Mouse (Mus musculus) hindbrain, embryonic 10.5 days (tissue): ENCODE measurements around the gene Ccr8. TPM values are rescaled to one million over a fixed set of nuclear protein-coding genes. Genes with fewer than 3 reads are reported as not detected.
"Not testable (repeated sequence)": the region's sequence is repeated elsewhere in the genome, so short reads cannot be mapped to it uniquely, and the experiment has no call there.

Source experiments
- DNase-seq: peaks from one replicate; pipeline ENCODE4 v3.0.0-alpha.2; 2017; ENCODE audit warnings: low spot score
- H3K27ac ChIP-seq: fragments of 300-500 bp; sonication (generic); 2 replicates; pipeline ENCODE4 v1.5.1; 2016; ENCODE audit warnings: mild to moderate bottlenecking, moderate library complexity
- H3K27me3 ChIP-seq: fragments of 300-500 bp; sonication (generic); 2 replicates; pipeline ENCODE4 v1.6.1; 2016; ENCODE audit warnings: mild to moderate bottlenecking; ENCODE audit not compliant: poor library complexity, insufficient read depth, severe bottlenecking
- H3K36me3 ChIP-seq: fragments of 300-500 bp; sonication (generic); 2 replicates; pipeline ENCODE4 v1.6.1; 2016; ENCODE audit warnings: mild to moderate bottlenecking, moderate library complexity
- H3K4me1 ChIP-seq: fragments of 300-500 bp; sonication (generic); replicated peaks from 2 replicates; pipeline ENCODE4 v1.6.1; 2016; ENCODE audit warnings: mild to moderate bottlenecking
- H3K4me3 ChIP-seq: fragments of 300-500 bp; sonication (generic); 2 replicates; pipeline ENCODE4 v1.5.1; 2016; ENCODE audit warnings: mild to moderate bottlenecking, moderate library complexity
- H3K9me3 ChIP-seq: fragments of 300-500 bp; sonication (generic); 2 replicates; pipeline ENCODE4 v1.6.1; 2016; ENCODE audit warnings: mild to moderate bottlenecking, moderate library complexity
- WGBS: fragments of 180-500 bp; shearing (Covaris S2); methylation state at CpG from one replicate; pipeline ENCODE4 v1.1.7; 2016; 5-methylcytosine and 5-hydroxymethylcytosine counted together
- polyA plus RNA-seq: library from polyadenylated mRNA; unstranded; fragments of >200 nt; fragmentation: Nextera tagmentation; extraction: Ambion mirVana; gene quantifications from 2 replicates; pipeline ENCODE4 v1.2.1, GENCODE M21; 2016

The Ccr8 gene
- polyA plus RNA-seq, 1 experiment from 2014 or later = not detected

- Histone ChIP-seq H3K27ac (no peak overlapping the region), H3K9me3 (peaks cover 14% of the 10 kb centered on the region), H3K4me3 (no peak overlapping the region), H3K4me1 (no peaks in the 10 kb centered on the region), H3K36me3 (no peaks in the 10 kb centered on the region), H3K27me3 (no peaks in the 10 kb centered on the region)
- DNase-seq = peak; percentile 66
- 17% methylated on average over 7 of the region's 7 CpGs for WGBS
These were observed 6.8 kb downstream of the Ccr8 start for GRCm38 (mm10) chr9:120098682-120099081.

GRCm38 (mm10) chr9:120099304-120099703 is 7.4 kb downstream of the Ccr8 start:
- H3K27me3 ChIP-seq = no peaks in the 10 kb centered on the region
- H3K27ac ChIP-seq = no peak overlapping the region
- peaks cover 19% of the 10 kb centered on the region for H3K9me3 ChIP-seq
- WGBS = 89% methylated on average over 8 of the region's 8 CpGs
- H3K4me3 ChIP-seq = no peak overlapping the region
- no peaks in the 10 kb centered on the region for H3K36me3 ChIP-seq
- no peak for DNase-seq
- no peaks in the 10 kb centered on the region for H3K4me1 ChIP-seq

- 95% methylated on average over 2 of the region's 2 CpGs for WGBS
- no peak overlapping the region for H3K27ac ChIP-seq
- H3K4me1 ChIP-seq = no peaks in the 10 kb centered on the region
- H3K4me3 ChIP-seq = no peak overlapping the region
- H3K36me3 ChIP-seq = no peaks in the 10 kb centered on the region
- no peak for DNase-seq
- no peaks in the 10 kb centered on the region for H3K27me3 ChIP-seq
- H3K9me3 ChIP-seq = peaks cover 21% of the 10 kb centered on the region
These were observed 9.3 kb downstream of the Ccr8 start for GRCm38 (mm10) chr9:120101165-120101564.

- not testable (repeated sequence) for H3K36me3 ChIP-seq, H3K27ac ChIP-seq, H3K4me3 ChIP-seq, H3K9me3 ChIP-seq, DNase-seq, H3K27me3 ChIP-seq
- WGBS = 92% methylated on average over 12 of the region's 12 CpGs
- H3K4me1 ChIP-seq = peaks cover 11% of the 10 kb centered on the region
These were observed 17.0 kb downstream of the Ccr8 start for GRCm38 (mm10) chr9:120108953-120109352.

- 1% methylated on average over 62 of the region's 62 CpGs for WGBS
- no peaks in the 10 kb centered on the region for H3K27me3 ChIP-seq
- peak within 1 kb of the TSS; percentile 86 for H3K4me3 ChIP-seq
- no peaks in the 10 kb centered on the region for H3K36me3 ChIP-seq
- H3K4me1 ChIP-seq = peaks cover 13% of the 10 kb centered on the region
- peak within 1 kb of the TSS; percentile 94 for H3K27ac ChIP-seq
- H3K9me3 ChIP-seq = no peaks in the 10 kb centered on the region
- peak; percentile 94 for DNase-seq
These were observed 18.5 kb downstream of the Ccr8 start, which contains the start of gene Slc25a38 for GRCm38 (mm10) chr9:120110211-120111018. TSS of gene Slc25a38 (plus strand) at chr9:120110374.

- Histone ChIP-seq H3K27me3 (no peaks in the 10 kb centered on the region), H3K27ac (peak overlapping the region; percentile 94)
These were observed 19.4 kb downstream of the Ccr8 start for GRCm38 (mm10) chr9:120111156-120111945.

GRCm38 (mm10) chr9:120112472-120112871 is 20.6 kb downstream of the Ccr8 start:
- no peaks in the 10 kb centered on the region for H3K27me3 ChIP-seq
- 92% methylated on average over 6 of the region's 6 CpGs for WGBS
- DNase-seq = no peak
- no peaks in the 10 kb centered on the region for H3K9me3 ChIP-seq
- H3K4me3 ChIP-seq = no peak overlapping the region
- peaks cover 8% of the 10 kb centered on the region for H3K36me3 ChIP-seq
- no peak overlapping the region for H3K27ac ChIP-seq
- peaks cover 13% of the 10 kb centered on the region for H3K4me1 ChIP-seq

More at GRCm38 (mm10) chr9:120111156-120111945, 19.4 kb downstream of the Ccr8 start:
- no peak for DNase-seq
- Histone ChIP-seq H3K9me3 (no peaks in the 10 kb centered on the region), H3K4me1 (peaks cover 13% of the 10 kb centered on the region), H3K4me3 (peak overlapping the region; percentile 86), H3K36me3 (no peaks in the 10 kb centered on the region)
- 82% methylated on average over 15 of the region's 15 CpGs for WGBS

GRCm38 (mm10) chr9:120113456-120113855 is 21.5 kb downstream of the Ccr8 start:
- 92% methylated on average over 7 of the region's 7 CpGs for WGBS
- Histone ChIP-seq H3K27me3 (no peaks in the 10 kb centered on the region), H3K9me3 (no peaks in the 10 kb centered on the region), H3K36me3 (peaks cover 18% of the 10 kb centered on the region), H3K4me3 (no peak overlapping the region), H3K4me1 (peaks cover 13% of the 10 kb centered on the region), H3K27ac (no peak overlapping the region)
- no peak for DNase-seq

- Histone ChIP-seq H3K27me3 (no peaks in the 10 kb centered on the region), H3K4me1 (peaks cover 13% of the 10 kb centered on the region), H3K9me3 (no peaks in the 10 kb centered on the region), H3K27ac (peak overlapping the region; percentile 64; the same call in 1 of the 2 replicates), H3K4me3 (no peak overlapping the region), H3K36me3 (peaks cover 24% of the 10 kb centered on the region)
- DNase-seq = no peak
- 93% methylated on average over 17 of the region's 17 CpGs for WGBS
These were observed 22.3 kb downstream of the Ccr8 start for GRCm38 (mm10) chr9:120114051-120114788.

GRCm38 (mm10) chr9:120114789-120115151 is 22.9 kb downstream of the Ccr8 start:
- H3K36me3 ChIP-seq = peaks cover 30% of the 10 kb centered on the region
- H3K27me3 ChIP-seq = no peaks in the 10 kb centered on the region
- H3K27ac ChIP-seq = peak overlapping the region; percentile 64; the same call in 1 of the 2 replicates

GRCm38 (mm10) chr9:120115580-120115979 is 23.7 kb downstream of the Ccr8 start:
- WGBS = 79% methylated on average over 5 of the region's 5 CpGs
- peak overlapping the region; percentile 13; the same call in 1 of the 2 replicates for H3K27ac ChIP-seq
- peaks cover 13% of the 10 kb centered on the region for H3K4me1 ChIP-seq
- H3K9me3 ChIP-seq = no peaks in the 10 kb centered on the region
- H3K4me3 ChIP-seq = no peak overlapping the region
- peaks cover 38% of the 10 kb centered on the region for H3K36me3 ChIP-seq
- H3K27me3 ChIP-seq = no peaks in the 10 kb centered on the region
- DNase-seq = no peak

More at GRCm38 (mm10) chr9:120114789-120115151, 22.9 kb downstream of the Ccr8 start:
- no peak for DNase-seq
- Histone ChIP-seq H3K4me3 (no peak overlapping the region), H3K4me1 (peaks cover 13% of the 10 kb centered on the region), H3K9me3 (no peaks in the 10 kb centered on the region)
- 95% methylated on average over 2 of the region's 2 CpGs for WGBS

- peaks cover 9% of the 10 kb centered on the region for H3K4me1 ChIP-seq
- no peaks in the 10 kb centered on the region for H3K27me3 ChIP-seq
- no peak overlapping the region for H3K27ac ChIP-seq
- no peak overlapping the region for H3K4me3 ChIP-seq
- 92% methylated on average over 8 of the region's 8 CpGs for WGBS
- H3K36me3 ChIP-seq = peaks cover 44% of the 10 kb centered on the region
- H3K9me3 ChIP-seq = no peaks in the 10 kb centered on the region
- no peak for DNase-seq
These were observed 24.3 kb downstream of the Ccr8 start for GRCm38 (mm10) chr9:120116184-120116624.
